Mouse (Mus musculus) liver, embryonic 16.5 days (tissue): ENCODE results near the gene Wrap53. TPM values are rescaled to one million over a fixed set of nuclear protein-coding genes. Genes with fewer than 3 reads are reported as not detected.

Experiments
- ATAC-seq: fragments of 200-750 bp; cut with Nextera tagmentation; 2 replicates; pipeline ENCODE4 v1.8.0; 2017; ENCODE audit warnings: low read depth, mild to moderate bottlenecking, moderate number of reproducible peaks, moderate library complexity
- H3K27ac ChIP-seq: fragments of 300-500 bp; sonication (generic); 2 replicates; pipeline ENCODE4 v1.5.1; 2014; ENCODE audit warnings: mild to moderate bottlenecking, low read length
- H3K27me3 ChIP-seq: fragments of 300-500 bp; sonication (generic); 2 replicates; pipeline ENCODE4 v1.6.1; 2014; ENCODE audit warnings: low read depth, low read length, mixed read lengths; ENCODE audit not compliant: control insufficient read depth, insufficient read depth
- H3K36me3 ChIP-seq: fragments of 300-500 bp; sonication (generic); 2 replicates; pipeline ENCODE4 v1.6.1; 2014; ENCODE audit warnings: mild to moderate bottlenecking; ENCODE audit not compliant: control insufficient read depth, insufficient read depth
- H3K4me1 ChIP-seq: fragments of 300-500 bp; sonication (generic); 2 replicates; pipeline ENCODE4 v1.6.1; 2014; ENCODE audit warnings: low read depth, low read length, mixed read lengths; ENCODE audit not compliant: control insufficient read depth
- H3K4me2 ChIP-seq: fragments of 300-500 bp; sonication (generic); 2 replicates; pipeline ENCODE4 v1.6.1; 2014; ENCODE audit warnings: low read depth, low read length, mixed read lengths
- H3K4me3 ChIP-seq: fragments of 300-500 bp; sonication (generic); 2 replicates; pipeline ENCODE4 v1.5.1; 2014; ENCODE audit warnings: low read depth, mild to moderate bottlenecking, low read length
- H3K9ac ChIP-seq: fragments of 300-500 bp; sonication (generic); 2 replicates; pipeline ENCODE4 v1.6.1; 2014; ENCODE audit warnings: low read depth, low read length
- H3K9me3 ChIP-seq: fragments of 300-500 bp; sonication (generic); replicated peaks from 2 replicates; pipeline ENCODE4 v1.6.1; 2016; ENCODE audit warnings: low read length; ENCODE audit not compliant: control insufficient read depth
- WGBS: fragments of 180-500 bp; shearing (Covaris S2); extraction: QIAGEN DNeasy Blood & Tissue Kit; methylation state at CpG from one replicate; pipeline ENCODE4 v1.1.7; 2014; ENCODE audit not compliant: insufficient replicate concordance; 5-methylcytosine and 5-hydroxymethylcytosine counted together
- polyA plus RNA-seq: library from polyadenylated mRNA; unstranded; fragments of >200 nt; fragmentation: Nextera tagmentation; extraction: Ambion mirVana; gene quantifications from 2 replicates; pipeline ENCODE4 v1.2.1, GENCODE M21; 2015

The Wrap53 gene
- polyA plus RNA-seq, 1 experiment from 2014 or later = 15.5 TPM

GRCm38 (mm10) chr11:69604795-69605664 is 25.0 kb upstream of the Wrap53 start:
- no peaks in the 10 kb centered on the region for H3K9me3 ChIP-seq
- H3K27me3 ChIP-seq = peaks cover 2% of the 10 kb centered on the region; the same call in 1 of the 2 replicates
- H3K27ac ChIP-seq = peak overlapping the region; percentile 83
- H3K36me3 ChIP-seq = no peaks in the 10 kb centered on the region
- ATAC-seq = no peak
- peak overlapping the region; percentile 85 for H3K9ac ChIP-seq
- under 1% methylated on average over 64 of the region's 73 CpGs for WGBS
- peaks cover 67% of the 10 kb centered on the region for H3K4me1 ChIP-seq
- peak overlapping the region; percentile 76 for H3K4me3 ChIP-seq
- H3K4me2 ChIP-seq = peak overlapping the region; percentile 100

- Histone ChIP-seq H3K27ac (no peak overlapping the region; the same call in 1 of the 2 replicates), H3K4me1 (peaks cover 70% of the 10 kb centered on the region), H3K4me3 (peak overlapping the region; percentile 76), H3K36me3 (no peaks in the 10 kb centered on the region), H3K4me2 (peak overlapping the region; percentile 100), H3K9me3 (no peaks in the 10 kb centered on the region), H3K27me3 (peaks cover 2% of the 10 kb centered on the region; the same call in 1 of the 2 replicates), H3K9ac (peak overlapping the region; percentile 85)
- 66% methylated on average over 3 of the region's 3 CpGs for WGBS
- no peak for ATAC-seq
Observed at GRCm38 (mm10) chr11:69604347-69604746, 24.3 kb upstream of the Wrap53 start.

DNA sequence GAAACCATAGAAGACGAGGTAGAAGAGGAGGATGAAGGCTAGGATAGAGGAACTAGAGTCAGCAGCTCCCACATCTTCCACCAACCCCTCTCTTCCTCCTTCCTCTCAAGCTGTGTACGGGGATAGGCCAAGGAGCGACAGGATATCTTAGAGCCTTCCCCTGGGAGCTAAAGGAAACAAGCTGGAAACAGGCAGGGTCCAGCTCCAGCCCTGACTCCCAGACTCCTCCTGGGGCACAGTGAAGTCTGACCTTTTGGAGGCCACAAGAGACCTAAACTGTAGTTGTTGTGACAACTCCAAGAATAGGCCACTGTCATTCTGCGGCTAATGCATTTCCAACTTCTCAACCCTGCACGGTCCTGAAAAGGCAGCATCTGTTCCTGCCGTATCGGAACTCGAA is 23.5 kb upstream of the Wrap53 start:
- peaks cover 2% of the 10 kb centered on the region; the same call in 1 of the 2 replicates for H3K27me3 ChIP-seq
- H3K9me3 ChIP-seq = no peaks in the 10 kb centered on the region
- 68% methylated on average over 8 of the region's 8 CpGs for WGBS
- H3K4me1 ChIP-seq = peaks cover 64% of the 10 kb centered on the region
- no peak overlapping the region for H3K27ac ChIP-seq
- no peak for ATAC-seq
- no peak overlapping the region for H3K4me3 ChIP-seq
- no peak overlapping the region for H3K4me2 ChIP-seq
- H3K36me3 ChIP-seq = no peaks in the 10 kb centered on the region
- H3K9ac ChIP-seq = no peak overlapping the region

DNA sequence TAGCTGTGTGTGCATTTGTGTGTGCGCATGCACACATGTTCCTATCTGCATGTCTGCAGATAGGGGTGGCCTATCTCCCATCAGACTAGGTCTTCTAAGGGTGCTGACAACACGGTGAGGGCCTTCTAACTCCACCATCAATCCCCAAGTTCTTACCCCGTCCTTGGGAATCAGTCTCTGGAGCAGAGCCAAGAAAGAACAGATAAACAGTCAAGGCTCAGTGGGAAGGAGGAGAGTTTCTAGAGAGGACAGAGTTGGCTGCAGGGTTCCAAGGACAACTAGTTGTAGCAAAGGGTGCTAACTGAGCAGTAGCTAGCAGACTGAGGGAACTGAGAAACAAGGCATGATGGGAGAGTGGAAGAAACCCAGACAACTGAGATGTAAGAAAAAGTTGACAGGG is 21.7 kb upstream of the Wrap53 start:
- no peak overlapping the region for H3K9ac ChIP-seq
- no peak for ATAC-seq
- H3K9me3 ChIP-seq = no peaks in the 10 kb centered on the region
- H3K4me1 ChIP-seq = peaks cover 58% of the 10 kb centered on the region
- no peak overlapping the region for H3K27ac ChIP-seq
- no peak overlapping the region for H3K4me2 ChIP-seq
- H3K27me3 ChIP-seq = peaks cover 2% of the 10 kb centered on the region; the same call in 1 of the 2 replicates
- WGBS = 35% methylated on average over 3 of the region's 3 CpGs
- H3K36me3 ChIP-seq = no peaks in the 10 kb centered on the region
- no peak overlapping the region for H3K4me3 ChIP-seq

DNA sequence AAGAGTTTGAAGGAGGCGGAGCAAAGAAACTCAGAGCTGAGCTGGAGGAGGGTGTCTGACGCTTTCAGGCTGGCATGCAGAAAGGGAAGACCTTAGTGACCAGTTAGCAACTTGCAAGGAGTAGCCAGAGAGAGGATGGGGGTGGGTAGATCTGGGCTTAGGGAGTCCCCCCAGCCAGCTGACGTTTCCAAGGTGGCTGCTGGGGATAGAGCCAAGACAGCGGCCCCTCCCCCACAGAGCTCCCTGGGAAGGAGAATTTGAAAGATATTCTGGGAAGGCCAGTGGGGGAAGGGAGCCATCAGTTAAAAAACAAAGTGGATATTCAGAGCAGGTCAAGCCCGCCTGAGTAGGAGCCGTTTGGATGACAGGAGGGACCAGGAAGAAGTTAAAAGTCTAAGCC is 20.0 kb upstream of the Wrap53 start:
- 35% methylated on average over 6 of the region's 6 CpGs for WGBS
- no peaks in the 10 kb centered on the region for H3K9me3 ChIP-seq
- no peaks in the 10 kb centered on the region for H3K36me3 ChIP-seq
- H3K27ac ChIP-seq = peak overlapping the region; percentile 41
- H3K27me3 ChIP-seq = no peaks in the 10 kb centered on the region; the same call in 1 of the 2 replicates
- H3K9ac ChIP-seq = 0 out of 2 replicates have a peak overlapping the region, but pooled peaks have one; percentile 14
- peaks cover 48% of the 10 kb centered on the region for H3K4me1 ChIP-seq
- ATAC-seq = no peak
- no peak overlapping the region for H3K4me3 ChIP-seq
- peak overlapping the region; percentile 14; the same call in 1 of the 2 replicates for H3K4me2 ChIP-seq

GRCm38 (mm10) chr11:69599436-69599835 is 19.4 kb upstream of the Wrap53 start:
- H3K4me2 ChIP-seq = peak overlapping the region; percentile 14; the same call in 1 of the 2 replicates
- no peaks in the 10 kb centered on the region for H3K9me3 ChIP-seq
- no peaks in the 10 kb centered on the region; the same call in 1 of the 2 replicates for H3K27me3 ChIP-seq
- peaks cover 2% of the 10 kb centered on the region; the same call in 1 of the 2 replicates for H3K36me3 ChIP-seq
- ATAC-seq = peak; percentile 52; the same call in 1 of the 2 replicates
- WGBS = 16% methylated on average over 9 of the region's 9 CpGs
- no peak overlapping the region for H3K4me3 ChIP-seq
- peak overlapping the region; percentile 4; the same call in 1 of the 2 replicates for H3K9ac ChIP-seq
- H3K4me1 ChIP-seq = peaks cover 41% of the 10 kb centered on the region
- H3K27ac ChIP-seq = peak overlapping the region; percentile 41

- H3K4me1 ChIP-seq = peaks cover 33% of the 10 kb centered on the region
- H3K9me3 ChIP-seq = no peaks in the 10 kb centered on the region
- no peak overlapping the region for H3K4me2 ChIP-seq
- H3K27ac ChIP-seq = no peak overlapping the region
- peaks cover 15% of the 10 kb centered on the region for H3K36me3 ChIP-seq
- WGBS = 88% methylated on average over 6 of the region's 6 CpGs
- no peak overlapping the region for H3K4me3 ChIP-seq
- no peaks in the 10 kb centered on the region for H3K27me3 ChIP-seq
- ATAC-seq = no peak
- no peak overlapping the region for H3K9ac ChIP-seq
Observed at GRCm38 (mm10) chr11:69594853-69595252, 14.8 kb upstream of the Wrap53 start.

DNA sequence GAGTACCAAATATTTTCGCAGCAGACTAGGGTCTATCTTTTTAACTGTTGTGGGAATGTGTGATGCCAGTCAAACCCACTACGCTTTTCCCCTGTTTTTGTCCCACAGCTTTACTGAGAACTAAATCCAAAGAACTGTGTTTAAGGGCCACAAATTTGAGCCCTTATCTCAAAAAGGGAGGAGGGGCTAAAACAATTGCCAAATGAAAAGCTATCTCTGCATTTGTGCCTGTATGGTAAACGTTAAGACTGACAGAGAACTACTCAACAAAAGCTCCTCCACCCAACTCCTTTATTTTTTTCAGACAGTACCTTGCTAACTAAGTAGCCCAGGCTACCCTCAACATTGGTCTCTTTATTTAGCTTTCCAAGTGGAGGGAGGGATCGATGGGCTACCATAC is 12.7 kb upstream of the Wrap53 start:
- peaks cover 40% of the 10 kb centered on the region for H3K4me1 ChIP-seq
- WGBS = 65% methylated on average over 4 of the region's 4 CpGs

More for the DNA sequence above, 12.7 kb upstream of the Wrap53 start:
- no peak for ATAC-seq
- H3K36me3 ChIP-seq = peaks cover 32% of the 10 kb centered on the region
- H3K4me2 ChIP-seq = no peak overlapping the region
- H3K9ac ChIP-seq = no peak overlapping the region
- no peaks in the 10 kb centered on the region for H3K9me3 ChIP-seq
- peak overlapping the region; percentile 55; the same call in 1 of the 2 replicates for H3K27ac ChIP-seq
- H3K4me3 ChIP-seq = no peak overlapping the region
- no peaks in the 10 kb centered on the region for H3K27me3 ChIP-seq
